Mouse (Mus musculus) activated CD4-positive, CD25-positive, alpha-beta regulatory T cell (primary cell): ENCODE data around the gene Vps51. TPM values are rescaled to one million over a fixed set of nuclear protein-coding genes. Genes with fewer than 3 reads are reported as not detected.

Experiments used
- polyA plus RNA-seq, 2 experiments: library from polyadenylated mRNA; unstranded; fragments of 100-300 nt; shearing (Covaris generic); gene quantifications; one replicate each; pipeline ENCODE4 v1.2.1; 2017

Vps51 gene
- polyA plus RNA-seq = 10 to 100 TPM; 70.2 to 73.2 TPM

DNA sequence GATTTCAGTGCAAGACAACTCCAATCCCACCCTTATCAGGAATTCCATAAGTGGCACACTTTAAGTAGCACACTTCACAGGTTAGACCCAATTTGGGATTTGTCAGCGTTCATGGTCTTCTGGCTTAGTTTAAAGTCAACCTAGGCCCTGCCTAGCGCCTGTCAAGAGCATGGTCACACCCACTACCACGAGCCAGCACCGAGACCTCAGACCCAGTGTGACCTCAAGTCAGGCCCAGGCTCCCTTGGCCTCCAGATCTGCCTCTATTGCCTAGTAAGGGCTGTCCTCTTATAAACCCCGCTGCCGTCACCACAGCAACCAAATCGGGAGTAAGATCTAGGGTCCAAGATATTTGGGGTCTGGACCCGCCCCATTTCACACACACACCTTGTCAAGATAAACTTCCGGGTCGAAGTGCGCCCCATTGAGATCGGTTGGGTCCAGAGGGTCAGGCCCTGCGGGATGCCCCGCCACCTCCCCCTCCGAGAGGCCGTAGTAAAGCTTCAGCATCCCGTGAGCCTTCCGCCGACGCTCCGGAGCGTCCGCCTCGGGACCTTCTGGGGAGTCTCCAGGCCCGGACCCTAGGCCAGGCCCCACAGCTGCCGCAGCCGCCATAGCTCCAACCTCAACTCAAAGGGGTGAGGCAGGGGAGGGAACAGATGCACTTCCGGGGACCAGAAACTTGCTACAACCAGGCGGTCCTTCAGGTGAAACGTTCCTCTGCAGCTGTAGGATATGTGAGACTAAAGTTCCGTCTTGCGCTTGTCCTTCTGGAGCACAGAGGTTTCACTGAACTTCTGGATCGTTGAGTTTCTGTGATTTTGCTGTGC, at the start of gene Vps51:
TSS of gene Vps51 (minus strand) at position 668 of the 830 bp plus-strand sequence.

GRCm38 (mm10) chr19:6117986-6118676, 41.1 kb upstream of the Vps51 start, which contains the start of gene Sac3d1:
Gene Sac3d1, minus strand, starts transcription at chr19:6118650.

DNA sequence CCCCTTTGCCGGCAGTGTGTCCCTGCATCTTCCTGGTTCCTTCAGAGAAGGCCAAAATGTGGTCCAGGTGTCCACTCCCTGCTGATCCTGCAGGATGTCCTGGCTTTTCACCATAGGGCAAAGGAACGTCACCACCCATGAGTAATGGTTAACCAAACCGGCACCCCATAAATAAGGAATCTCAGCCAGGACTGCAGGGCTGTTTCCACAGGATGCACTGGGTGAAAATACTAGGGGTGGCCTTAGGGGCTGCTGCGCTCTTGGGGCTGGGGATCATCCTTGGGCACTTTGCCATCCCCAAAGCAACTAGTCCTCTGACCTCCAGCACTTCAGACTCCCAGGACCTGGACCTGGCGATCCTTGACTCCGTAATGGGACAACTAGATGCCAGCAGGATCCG, 28.6 kb upstream of the Vps51 start, which contains the start of gene Naaladl1:
TSS of gene Naaladl1 (plus strand) at position 197 of the 400 bp plus-strand sequence.

DNA sequence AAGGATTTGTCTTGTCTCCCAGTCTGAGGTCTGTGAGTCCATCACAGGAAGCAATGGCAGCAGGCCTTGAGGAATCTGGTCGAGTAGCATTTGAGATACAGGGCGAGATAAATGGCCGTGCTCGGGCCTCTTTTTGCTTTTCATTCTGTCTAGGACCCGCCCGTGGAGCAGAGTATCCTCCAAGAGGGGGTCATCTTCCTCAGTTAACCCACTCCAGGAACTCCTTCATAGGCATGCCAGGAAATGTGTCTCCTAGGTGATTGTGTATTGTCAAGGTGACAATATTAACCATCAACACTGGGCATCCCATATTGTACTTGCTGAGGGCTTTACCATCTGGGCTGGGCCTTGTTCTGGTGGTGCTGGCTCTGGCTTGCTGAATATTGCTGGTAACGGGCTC, 17.1 kb upstream of the Vps51 start, which contains the start of gene AC131692.1:
TSS of gene AC131692.1 (plus strand) at position 301 of the 400 bp plus-strand sequence.

DNA sequence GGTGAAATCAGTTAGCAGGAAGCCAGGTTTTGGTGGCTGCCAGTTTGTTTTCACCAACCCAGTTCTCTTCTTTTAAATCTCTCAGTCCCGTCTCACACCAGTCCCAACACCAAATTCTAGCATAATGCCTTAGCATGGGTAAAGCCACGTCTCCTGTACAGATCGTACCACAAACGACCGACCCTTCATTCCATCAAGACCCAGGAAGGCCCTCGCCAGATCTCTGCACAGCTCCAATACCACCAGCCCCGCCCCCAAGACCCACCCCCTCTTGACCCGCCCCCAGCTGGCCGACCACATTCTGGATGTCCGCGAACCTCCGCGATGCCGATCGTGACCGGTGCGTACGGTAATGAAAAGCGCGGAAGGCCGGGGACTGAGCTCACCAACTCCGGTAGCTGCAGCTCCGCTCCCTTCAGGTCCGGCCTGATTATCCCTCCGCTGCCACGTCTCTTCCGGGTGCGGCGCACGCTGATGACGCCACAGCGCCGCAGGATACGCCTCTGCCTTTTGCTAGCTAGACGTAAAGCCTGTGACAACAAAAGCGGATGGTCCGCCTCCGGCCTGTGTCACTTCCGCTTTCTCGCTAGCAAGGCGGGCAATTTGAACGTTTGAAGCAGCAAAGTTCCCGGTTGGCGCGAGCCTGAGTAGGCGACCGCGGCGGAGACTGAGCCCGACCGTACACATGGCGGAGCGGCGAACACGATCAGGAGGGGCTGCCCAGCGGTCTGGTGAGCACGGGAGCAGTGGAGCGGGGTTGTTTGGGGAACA, 7.6 kb upstream of the Vps51 start, which contains the start of the genes Zfpl1 and Cdca5:
TSS of gene Zfpl1 (minus strand) at position 479 of the 771 bp plus-strand sequence.
TSS of gene Cdca5 (plus strand) at position 506 of the 771 bp plus-strand sequence.

GRCm38 (mm10) chr19:6082156-6082555, 5.1 kb upstream of the Vps51 start, which contains the start of gene Gm28374:
Gene Gm28374, minus strand, starts transcription at chr19:6082256.

GRCm38 (mm10) chr19:6079983-6080480, 3.0 kb upstream of the Vps51 start, which contains the start of gene Tmem262:
Gene Tmem262, plus strand, starts transcription at chr19:6080033.

DNA sequence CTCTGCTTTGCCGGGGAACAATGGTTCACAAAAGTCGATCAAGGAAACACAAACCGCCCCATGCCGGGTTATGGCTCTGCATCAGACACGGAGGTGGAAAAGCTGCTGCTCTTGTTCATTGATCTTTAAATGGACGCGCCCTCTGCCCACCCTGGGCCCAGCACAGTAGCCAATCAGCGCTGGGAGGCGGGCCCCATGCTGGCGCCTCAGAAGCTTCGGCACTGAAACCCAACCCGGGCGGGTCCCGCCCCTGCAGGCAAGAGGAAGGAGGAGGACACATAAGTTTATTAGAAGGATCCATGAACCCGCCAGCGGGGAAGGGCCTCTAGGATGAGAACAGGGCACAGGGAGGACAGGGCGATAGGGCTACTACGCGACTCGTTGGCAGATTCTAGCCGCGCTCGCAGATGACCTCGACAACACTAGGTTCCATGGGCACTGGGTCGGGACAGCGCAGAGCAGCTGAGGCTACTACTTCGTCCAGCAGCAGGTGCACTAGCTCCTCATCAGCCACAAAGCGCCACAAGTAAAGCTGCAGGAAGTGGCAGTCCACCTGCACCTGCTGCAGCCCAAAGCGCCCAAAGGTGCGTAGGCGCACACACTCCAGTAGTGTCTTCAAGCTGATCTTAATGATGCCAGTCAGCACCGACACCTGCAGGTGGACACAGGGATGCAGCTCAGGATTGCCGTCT, 9.2 kb downstream of the Vps51 start, which contains the start of gene Tm7sf2:
TSS of gene Tm7sf2 (minus strand) at position 650 of the 692 bp plus-strand sequence.

GRCm38 (mm10) chr19:6061021-6061533, 16.0 kb downstream of the Vps51 start, which contains the start of gene Znhit2:
Gene Znhit2, plus strand, starts transcription at chr19:6061192.

DNA sequence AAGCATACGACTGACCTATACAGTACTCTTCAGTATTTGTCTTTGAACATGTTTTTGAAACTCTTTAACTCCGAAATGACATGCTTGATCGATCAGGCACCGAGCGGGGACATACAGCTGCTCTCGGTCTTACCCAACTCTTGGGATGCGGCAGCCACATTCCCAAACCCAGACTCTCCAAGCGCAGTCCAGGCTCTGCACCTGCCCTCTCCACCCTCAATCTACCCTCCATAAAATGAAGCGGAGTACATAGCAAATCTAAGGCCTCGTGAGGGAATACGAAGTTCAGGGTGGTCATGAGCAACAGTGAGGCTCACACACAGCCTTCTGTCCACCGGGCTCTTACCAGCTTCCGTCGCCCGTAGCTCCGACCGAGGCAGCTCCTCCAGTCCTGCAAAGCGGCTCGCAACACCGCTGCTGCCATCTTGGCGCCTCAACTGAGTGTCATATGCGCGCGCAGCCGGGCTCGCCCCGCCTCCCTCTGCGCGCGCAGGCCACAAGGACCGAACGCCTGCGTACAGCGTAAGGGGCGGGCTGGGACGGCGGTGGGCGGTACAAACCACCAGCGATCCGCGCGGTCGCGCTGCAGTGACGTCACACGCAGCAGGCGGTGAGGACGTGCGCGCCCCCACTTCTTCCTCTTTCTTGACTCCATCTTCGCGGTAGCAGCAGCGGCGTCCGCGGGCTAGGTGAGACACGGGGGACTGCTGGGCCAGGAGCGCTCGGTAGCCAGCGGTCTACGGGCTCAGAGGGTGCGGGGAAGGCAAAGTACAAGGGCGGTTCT, 19.5 kb downstream of the Vps51 start, which contains the start of the genes Mrpl49 and Fau:
TSS of gene Mrpl49 (minus strand) at position 473 of the 784 bp plus-strand sequence.
TSS of gene Fau (plus strand) at position 532 of the 784 bp plus-strand sequence.

GRCm38 (mm10) chr19:6046294-6047153, 30.5 kb downstream of the Vps51 start, which contains the start of gene Syvn1:
Gene Syvn1, plus strand, starts transcription at chr19:6046576.

Other genes starting within 250 kb of the Vps51 start
- gene Frmd8, start 202.0 kb downstream of the Vps51 start, polyA plus RNA-seq = 100 to 1,000 TPM; 201 to 224 TPM
- 10 to 100 TPM; 46.6 to 48.9 TPM for gene Slc25a45, start 199.4 kb downstream of the Vps51 start, polyA plus RNA-seq
- 1 to 10 TPM in 1 of 2 experiments, under 1 TPM in 1; 0.20 to 1.5 TPM for gene Tigd3, start 183.1 kb downstream of the Vps51 start, polyA plus RNA-seq
- 100 to 1,000 TPM; 135 to 158 TPM for gene Dpf2, start 164.2 kb downstream of the Vps51 start, polyA plus RNA-seq
- gene Cdc42ep2, start 152.4 kb downstream of the Vps51 start, polyA plus RNA-seq = under 1 TPM; 0.06 to 0.79 TPM
- 10 to 100 TPM; 47.2 to 52.6 TPM for gene Pola2, start 113.0 kb downstream of the Vps51 start, polyA plus RNA-seq
- under 1 TPM in 1 of 2 experiments, not detected in 1; 0.12 TPM for gene Slc22a20, start 91.1 kb downstream of the Vps51 start, polyA plus RNA-seq
- gene Capn1, start 61.3 kb downstream of the Vps51 start, polyA plus RNA-seq = 10 to 100 TPM; 64.7 to 92.5 TPM
- gene Syvn1, start 30.7 kb downstream of the Vps51 start, polyA plus RNA-seq = 10 to 100 TPM; 32.0 to 43.8 TPM
- 10 to 100 TPM; 45.2 to 50.7 TPM for gene Mrpl49, start 19.4 kb downstream of the Vps51 start, polyA plus RNA-seq
- 1,000 to 10,000 TPM in 1 of 2 experiments, 100 to 1,000 TPM in 1; 813 to 1,285 TPM for gene Fau, start 19.4 kb downstream of the Vps51 start, polyA plus RNA-seq
- 10 to 100 TPM; 32.8 to 52.1 TPM for gene Znhit2, start 16.0 kb downstream of the Vps51 start, polyA plus RNA-seq
- gene Tm7sf2, start 8.9 kb downstream of the Vps51 start, polyA plus RNA-seq = 10 to 100 TPM; 11.1 to 11.2 TPM
- under 1 TPM; 0.31 to 0.42 TPM for gene Tmem262, start 2.8 kb upstream of the Vps51 start, polyA plus RNA-seq
- gene Gm28374, start 5.0 kb upstream of the Vps51 start, polyA plus RNA-seq = 1 to 10 TPM in 1 of 2 experiments, under 1 TPM in 1; 0.45 to 1.5 TPM
- gene Zfpl1, start 7.7 kb upstream of the Vps51 start, polyA plus RNA-seq = 10 to 100 TPM; 44.0 to 47.3 TPM
- 10 to 100 TPM in 1 of 2 experiments, 1 to 10 TPM in 1; 9.4 to 10.0 TPM for gene Cdca5, start 7.8 kb upstream of the Vps51 start, polyA plus RNA-seq
- not detected for gene AC131692.1, start 17.2 kb upstream of the Vps51 start, polyA plus RNA-seq
- gene Naaladl1, start 28.6 kb upstream of the Vps51 start, polyA plus RNA-seq = under 1 TPM in 1 of 2 experiments, not detected in 1; 0.18 TPM
- 10 to 100 TPM; 13.8 to 33.6 TPM for gene Sac3d1, start 41.4 kb upstream of the Vps51 start, polyA plus RNA-seq
- gene Snx15, start 51.1 kb upstream of the Vps51 start, polyA plus RNA-seq = 10 to 100 TPM; 30.2 to 35.6 TPM
- gene Batf2, start 63.8 kb upstream of the Vps51 start, polyA plus RNA-seq = under 1 TPM in 1 of 2 experiments, not detected in 1; 0.75 TPM
- gene Arl2, start 64.3 kb upstream of the Vps51 start, polyA plus RNA-seq = 10 to 100 TPM; 14.8 to 26.8 TPM
- not detected for gene Majin, start 107.2 kb upstream of the Vps51 start, polyA plus RNA-seq
- not detected for gene Gpha2, start 149.1 kb upstream of the Vps51 start, polyA plus RNA-seq
- 10 to 100 TPM; 11.2 to 16.8 TPM for gene Ppp2r5b, start 158.6 kb upstream of the Vps51 start, polyA plus RNA-seq
- gene Atg2a, start 164.4 kb upstream of the Vps51 start, polyA plus RNA-seq = 10 to 100 TPM; 13.3 to 32.4 TPM
- 10 to 100 TPM; 34.9 to 43.9 TPM for gene Ehd1, start 199.5 kb upstream of the Vps51 start, polyA plus RNA-seq
- gene Cdc42bpg, start 229.2 kb upstream of the Vps51 start, polyA plus RNA-seq = under 1 TPM; 0.20 to 0.64 TPM